Mouse (Mus musculus): ENCODE results near the gene Csnk2a1.
"Not testable (repeated sequence)": the region's sequence is repeated elsewhere in the genome, so short reads cannot be mapped to it uniquely, and the experiment has no call there.

Csnk2a1 gene

DNA sequence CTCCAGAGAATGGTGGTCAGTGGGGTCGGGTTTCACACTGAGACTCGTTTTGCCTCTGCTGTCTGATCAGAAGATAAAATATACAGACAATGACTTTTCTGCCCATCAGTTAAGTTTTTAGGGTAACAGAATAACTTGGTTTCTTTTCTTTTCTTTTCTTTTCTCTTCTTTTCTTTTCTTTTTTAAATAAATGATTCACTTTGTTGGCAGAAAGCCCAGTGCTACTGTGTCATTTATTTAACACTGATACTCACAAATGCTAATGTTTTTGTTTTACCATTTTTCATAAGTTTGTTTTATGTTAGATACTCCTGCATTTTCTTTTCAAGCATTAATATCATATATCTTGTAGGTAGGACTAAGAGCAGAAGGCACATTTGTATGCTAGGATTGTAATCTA, 13.9 kb downstream of the Csnk2a1 start:
- DNase-seq, result no peak

DNA sequence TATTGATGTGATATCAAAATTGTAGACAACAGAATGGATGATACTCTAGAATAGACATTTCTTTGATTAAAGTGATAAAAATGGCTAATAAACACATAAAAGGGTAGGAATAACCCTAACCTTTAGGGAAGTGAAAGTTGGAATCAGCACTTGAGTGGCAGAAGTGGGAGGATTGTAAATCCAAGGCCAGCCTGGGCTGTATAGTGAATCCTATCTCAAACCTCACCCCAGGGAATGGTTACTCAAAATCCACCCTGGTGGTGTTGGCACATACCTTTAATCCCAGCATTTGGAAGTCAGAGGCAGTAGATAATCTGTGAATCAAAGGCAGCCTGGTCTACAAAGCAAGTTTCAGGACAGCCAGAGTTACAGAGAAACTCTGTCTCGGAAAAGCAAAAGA, 20.6 kb downstream of the Csnk2a1 start:
- DNase-seq, result no peak

DNA sequence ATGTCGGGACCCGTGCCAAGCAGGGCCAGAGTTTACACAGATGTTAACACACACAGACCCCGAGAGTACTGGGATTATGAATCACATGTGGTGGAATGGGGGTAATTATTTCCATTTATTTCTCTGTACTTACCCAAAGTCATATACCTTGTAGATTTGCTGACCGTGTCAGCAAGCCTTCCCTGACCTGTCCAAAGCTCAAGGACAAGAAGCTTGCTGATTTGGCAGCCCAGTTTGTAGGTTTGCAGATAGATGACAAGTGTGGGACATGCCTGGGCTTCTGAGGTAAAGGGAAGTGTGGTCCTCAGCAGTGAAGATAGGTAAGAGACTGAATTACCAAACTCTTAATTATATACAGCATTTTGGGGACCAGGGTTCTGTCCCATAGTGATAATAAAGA, 23.9 kb downstream of the Csnk2a1 start:
- DNase-seq, result no peak

DNA sequence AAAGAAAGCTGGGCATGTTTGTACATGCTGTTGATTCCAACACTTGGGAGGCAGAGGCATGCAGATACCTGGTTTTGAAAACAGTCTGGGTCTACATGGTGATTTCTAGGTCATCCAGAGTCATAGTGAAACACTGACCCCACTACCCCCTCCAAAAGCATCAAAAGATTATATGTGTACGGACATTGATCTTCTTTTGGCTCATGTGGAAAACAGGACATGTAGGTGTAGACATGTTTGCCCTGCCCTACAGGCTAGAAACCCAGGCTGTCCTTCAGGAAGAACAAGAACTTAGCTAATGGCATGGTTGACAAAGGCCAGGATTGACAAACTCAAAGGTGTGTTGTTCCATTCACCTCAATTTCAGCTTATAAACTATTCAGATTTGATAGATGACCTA, 33.1 kb downstream of the Csnk2a1 start:
- no peak for DNase-seq

DNA sequence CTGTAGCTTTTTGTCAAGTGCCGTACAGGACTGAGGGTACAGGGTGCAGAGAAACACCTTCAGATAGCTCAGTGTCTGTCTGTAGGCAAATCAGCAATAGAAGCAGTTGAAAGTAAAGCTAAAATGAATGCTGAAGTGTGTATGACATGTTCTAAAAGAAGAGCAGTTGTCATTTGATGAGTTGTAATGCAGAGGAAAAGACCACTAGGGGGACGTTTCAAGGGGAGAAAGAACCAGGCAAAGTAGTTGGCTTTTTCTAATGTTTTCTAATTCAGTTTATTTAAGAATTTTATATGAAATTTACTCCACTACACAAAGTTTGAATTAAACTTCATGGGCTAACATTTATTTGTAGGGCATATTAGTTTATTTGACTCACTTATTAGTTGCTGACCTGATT, 47.0 kb downstream of the Csnk2a1 start:
- DNase-seq, result no peak

DNA sequence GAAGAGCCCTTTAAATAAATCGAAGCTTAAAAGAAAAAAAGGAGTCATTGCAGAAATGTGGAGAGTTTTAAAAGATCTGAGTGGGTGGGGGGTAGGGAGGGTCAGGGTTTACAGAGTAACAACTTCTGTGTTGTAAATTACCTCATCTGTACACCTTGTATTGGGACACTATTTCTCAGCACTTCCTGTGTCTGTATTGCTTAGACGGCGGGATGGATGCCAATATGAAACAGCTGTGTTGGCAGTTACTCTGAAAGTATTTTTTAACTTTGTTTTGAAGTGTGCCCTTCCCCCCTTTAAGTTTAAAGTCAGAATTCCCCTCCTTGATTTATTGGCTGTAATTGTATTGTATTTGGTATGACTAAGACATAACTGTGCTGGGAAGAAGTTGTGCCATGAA, 54.8 kb downstream of the Csnk2a1 start:
- DNase-seq, result peak; percentile 15

DNA sequence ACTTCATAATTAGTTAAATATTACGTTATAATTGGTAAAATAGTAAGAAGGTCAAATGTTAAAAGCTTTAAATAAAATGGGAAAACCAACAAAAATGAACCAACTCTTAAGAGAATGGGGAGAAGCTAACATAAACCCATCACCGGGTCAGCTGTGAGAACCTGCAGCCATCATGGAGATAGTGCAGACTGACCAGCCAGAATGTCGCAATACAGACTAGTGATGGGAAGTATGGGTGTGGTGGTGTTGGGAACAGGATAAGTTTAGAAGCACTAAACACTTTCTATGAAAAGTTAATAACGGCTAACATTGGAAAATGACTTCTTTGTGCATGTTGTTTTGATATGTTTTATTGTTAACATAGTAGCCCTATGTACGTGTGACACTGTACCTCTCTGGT, 60.9 kb downstream of the Csnk2a1 start:
- DNase-seq, result no peak

DNA sequence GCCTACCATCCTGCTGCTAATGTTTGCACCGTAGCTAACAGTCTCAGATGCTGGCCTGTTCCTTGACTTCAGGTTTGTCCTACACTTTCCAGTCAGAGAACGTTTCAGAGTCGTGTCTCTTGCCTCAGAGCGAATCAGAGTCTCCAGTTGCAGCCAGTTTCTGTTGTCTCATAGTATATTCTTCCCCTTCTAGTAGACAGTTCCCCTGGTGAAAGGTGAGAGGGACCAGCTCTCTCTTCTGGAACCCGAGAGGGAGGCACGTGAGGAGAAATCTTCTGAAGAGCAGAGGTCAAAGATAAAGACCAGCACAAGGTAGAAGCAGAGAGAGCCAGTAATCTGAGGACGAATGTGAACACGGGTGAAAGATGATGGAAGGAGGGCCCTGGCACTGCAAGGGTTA, 61.4 kb downstream of the Csnk2a1 start:
- DNase-seq, result no peak

DNA sequence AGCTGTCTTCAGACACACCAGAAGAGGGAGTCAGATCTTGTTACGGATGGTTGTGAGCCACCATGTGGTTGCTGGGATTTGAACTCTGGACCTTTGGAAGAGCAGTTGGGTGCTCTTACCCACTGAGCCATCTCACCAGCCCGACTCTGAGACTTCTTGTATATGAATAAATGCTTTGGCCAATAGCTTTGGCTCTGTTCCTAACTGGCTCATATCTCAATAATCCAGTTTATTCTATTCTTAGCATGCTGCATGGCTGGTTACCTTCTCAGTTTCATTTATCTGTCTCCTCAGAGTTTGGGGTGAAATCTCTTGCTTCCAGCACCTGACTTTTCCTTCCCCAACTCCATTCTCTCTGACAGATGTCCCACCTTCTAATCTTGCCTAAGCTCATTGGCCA, 63.0 kb downstream of the Csnk2a1 start:
- DNase-seq, result not testable (repeated sequence)

DNA sequence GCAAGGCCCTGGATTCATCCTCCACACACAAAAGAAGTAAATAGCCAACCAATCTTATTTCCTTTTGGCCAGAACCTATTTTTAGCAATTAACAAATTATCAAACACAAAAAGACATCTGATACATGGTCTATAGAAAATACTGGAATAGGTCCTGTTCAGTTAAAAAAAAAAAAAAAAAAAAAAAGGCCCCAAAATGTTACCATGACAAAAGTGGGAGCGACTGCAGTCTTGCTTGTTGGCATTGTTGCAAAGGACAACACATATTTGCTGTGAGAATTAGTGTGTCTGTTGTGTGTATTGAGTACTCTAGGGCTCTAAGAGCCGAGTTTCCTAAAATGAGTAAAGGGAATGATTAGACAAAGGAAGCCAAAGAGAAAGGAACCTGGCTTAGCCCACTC, 65.8 kb downstream of the Csnk2a1 start:
- DNase-seq, result no peak

DNA sequence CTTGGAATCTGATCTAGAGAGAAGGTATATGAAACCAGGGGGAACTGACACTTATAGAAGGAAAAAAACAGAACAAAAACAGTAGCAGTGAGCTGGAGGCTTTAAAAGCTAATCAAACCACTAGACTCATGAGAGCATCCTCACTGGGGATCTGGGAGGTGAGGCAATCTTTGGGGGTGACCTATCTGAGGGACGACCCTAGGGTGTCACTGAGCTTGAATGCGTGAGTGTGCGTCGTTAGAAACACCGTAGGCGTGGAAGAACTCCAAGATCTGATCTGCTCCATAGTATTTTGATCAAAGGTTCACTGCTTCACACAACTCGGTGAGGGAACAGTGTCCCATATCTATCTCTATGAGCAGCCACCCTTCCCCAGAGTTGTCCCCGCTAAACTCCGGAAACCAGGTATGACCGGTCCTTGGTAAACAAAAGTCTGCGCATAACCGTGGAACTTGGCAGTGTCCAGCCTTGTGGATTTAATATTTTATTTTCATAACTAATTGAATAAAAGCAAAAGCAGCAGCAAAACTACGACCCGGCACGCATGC, 66.6 kb downstream of the Csnk2a1 start:
- no peak for DNase-seq

DNA sequence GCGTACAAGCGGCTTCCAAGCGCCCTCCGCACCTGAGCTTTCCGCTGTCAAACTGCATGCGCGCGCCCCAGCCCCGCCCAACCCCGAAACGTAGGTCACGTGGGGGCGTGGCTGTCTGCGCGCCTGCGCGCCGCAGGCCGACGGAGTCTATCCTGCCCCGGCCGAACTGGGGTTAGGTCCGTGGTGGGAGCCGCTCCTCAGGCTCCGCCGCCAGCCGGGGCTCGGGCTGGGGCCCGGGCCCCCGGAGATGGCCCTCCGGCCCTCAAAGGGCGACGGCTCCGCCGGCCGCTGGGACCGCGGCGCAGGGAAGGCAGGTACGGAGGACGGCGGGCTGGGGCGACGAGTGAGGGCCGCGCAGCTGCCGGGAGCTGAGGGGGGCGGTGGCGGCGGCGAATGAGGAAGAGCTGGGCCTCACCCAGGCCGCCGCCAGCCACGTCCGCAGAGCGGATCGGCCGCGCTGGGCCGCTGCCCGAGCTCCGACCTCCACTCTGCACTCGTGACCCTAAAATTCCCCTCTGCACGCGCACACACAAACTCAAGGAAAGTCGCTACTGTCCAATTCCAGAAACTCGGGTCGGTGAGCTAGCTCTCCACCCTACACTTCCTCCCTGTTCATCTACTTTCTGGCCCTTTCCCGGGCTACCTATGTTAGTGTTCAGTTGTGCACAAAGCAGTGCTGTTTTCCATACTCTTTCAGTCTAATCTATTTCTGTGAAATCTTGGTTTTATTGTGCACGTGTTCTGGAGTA, 67.3 kb downstream of the Csnk2a1 start, which contains the start of gene Tbc1d20:
Gene Tbc1d20 (plus strand): TSS at position 102 of the 749 bp plus-strand sequence.
- peak; percentile 93 for DNase-seq

DNA sequence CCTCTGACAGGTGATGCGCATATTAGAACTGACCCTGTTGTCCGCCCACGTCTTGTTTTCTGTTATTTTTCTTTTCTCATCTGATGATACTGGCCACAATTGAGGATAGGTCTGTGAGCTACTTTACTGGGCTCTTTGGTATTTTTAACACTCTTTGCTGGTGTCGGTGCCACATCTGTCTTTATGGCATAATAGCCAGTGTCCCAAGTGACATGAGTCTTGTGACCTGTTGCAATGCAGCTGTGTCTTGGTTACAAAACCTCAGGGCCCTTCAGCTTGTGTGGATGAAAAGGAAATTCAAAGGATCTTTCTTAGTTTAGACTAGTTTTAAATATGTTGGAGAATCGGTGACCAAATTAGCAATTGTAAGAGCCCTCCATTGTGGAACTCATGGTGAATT, 67.9 kb downstream of the Csnk2a1 start:
- DNase-seq, result no peak

DNA sequence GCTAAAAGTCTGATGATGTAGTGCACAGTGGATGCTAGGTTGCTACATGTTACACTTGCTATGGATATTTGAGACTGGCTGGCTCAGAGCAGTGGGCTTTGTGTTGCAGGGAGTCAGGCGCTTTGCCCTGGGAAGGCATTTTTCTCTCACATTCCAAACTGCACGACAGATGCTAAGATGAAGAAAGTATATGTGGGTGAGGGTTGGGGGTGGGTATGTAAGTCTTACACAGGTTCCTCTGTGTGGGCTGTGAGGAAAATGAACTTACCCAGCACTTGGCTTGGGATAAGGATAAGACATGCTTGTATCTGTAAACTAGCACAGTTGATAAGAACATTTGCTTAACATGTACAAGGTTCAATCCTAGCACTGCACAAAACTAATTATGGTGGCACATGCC, 76.2 kb downstream of the Csnk2a1 start:
- DNase-seq, result no peak

DNA sequence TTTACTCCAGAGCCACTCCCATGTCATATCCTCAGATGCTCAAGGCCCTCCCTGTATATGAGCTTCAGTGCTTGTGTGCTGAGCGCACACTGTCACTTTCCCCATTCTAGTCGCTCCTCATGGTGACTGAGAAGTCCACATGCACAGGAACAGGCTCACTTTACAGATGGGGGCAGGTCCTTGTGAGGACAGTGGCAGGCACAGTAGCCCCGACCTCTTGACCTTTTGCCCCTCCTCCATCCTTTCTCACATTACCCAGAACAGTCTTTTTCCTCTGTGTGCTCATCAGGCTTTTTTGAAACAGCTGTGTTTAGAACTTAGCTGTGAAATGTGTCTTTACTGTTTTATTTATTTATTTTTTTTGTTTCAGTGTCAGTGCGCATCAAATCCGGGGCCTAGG, 77.1 kb downstream of the Csnk2a1 start:
- no peak for DNase-seq

DNA sequence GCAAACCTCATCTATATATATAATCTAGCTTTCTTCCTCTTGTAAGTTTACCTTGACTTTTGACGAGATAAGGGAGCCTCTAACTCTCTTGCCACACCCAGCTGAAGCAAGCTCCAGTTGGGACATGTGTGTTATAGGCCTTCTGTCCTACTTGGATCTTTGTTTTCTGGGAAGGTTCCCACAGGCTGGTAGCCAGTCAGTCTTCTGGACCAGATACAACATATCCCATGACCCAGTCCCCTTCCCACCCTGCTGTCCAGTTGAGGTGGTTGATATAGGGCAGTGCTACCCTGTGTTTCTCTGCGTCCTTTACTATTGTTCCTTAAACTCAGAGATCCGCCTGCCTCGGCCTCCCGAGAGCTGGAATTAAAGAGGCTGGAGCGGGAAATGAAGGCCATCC, 78.8 kb downstream of the Csnk2a1 start:
- DNase-seq, result no peak

DNA sequence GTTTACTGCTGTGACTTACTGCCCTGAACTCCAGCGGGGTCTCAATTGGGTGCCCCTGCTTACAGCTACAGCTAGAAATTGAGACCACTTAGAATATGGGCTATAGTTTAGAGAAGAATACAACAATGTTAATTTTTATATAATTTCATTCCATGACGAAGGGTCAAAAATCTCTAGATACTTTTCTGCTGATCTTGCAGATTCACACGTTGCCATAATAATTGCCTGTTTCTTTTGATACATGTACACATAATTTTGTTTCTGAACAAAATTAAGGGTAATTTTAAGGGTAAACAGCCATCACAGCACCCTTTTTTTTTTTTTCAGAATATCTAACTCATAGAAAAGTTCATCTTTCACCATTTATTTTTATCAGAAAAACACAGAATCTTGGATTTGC, 80.5 kb downstream of the Csnk2a1 start:
- DNase-seq, result no peak

DNA sequence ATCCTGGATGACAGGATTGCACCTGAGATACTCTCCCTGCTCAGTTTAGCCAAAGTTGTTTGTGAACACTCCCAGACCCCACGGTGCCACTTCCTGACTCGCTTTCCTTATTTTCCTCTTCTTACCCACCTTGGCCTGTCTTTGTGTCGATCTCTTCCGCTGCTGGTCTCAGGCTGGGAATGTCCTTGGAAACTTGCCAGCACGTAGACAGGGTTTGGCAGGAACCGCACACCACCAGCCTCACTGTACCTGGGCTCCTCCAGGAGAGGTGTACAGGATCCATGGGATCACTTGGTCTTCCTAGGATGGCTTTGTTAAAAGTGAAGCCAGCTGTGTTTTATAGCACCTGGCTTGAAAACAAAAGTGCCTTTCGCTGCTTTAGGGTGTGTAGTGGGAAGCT, 86.4 kb downstream of the Csnk2a1 start:
- no peak for DNase-seq

DNA sequence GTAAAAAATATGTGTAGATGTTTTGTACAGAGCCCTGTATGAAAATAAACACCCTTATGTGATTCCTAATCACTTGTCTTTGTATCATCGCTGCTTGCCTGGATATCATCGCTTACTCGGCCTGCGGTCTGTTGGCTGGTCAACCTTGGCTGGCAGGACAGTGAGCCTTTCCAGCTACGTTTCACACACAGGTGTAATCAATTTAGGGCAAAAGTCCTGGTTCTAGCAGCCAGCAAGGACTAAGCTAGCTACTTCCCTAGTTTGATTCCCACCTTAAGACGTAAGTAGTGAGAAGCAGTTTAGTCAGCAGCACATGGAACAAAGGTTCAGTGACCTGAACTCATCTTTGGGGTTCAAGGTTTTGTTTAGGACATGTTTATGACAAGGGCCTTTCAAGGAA, 87.3 kb downstream of the Csnk2a1 start:
- DNase-seq, result no peak

DNA sequence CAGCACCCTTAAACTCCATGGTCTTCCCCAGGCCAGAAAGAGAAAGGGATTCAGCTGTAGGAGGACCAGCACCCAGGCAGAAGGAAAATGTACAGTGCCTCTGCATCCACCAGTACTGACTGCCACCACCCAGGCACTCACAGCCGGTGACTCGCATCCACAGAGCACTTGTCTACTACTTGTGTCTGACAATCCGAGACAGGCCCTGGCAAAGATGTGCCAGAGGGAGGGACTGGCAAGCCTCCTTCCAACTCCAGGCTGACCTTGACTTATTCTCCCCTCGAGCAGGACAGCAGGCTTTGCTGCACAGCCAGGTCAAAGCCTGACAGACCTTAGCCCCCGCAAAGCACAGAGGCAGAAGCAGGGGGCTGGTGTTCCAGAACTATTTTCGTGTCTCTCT, 90.4 kb downstream of the Csnk2a1 start:
- no peak for DNase-seq

DNA sequence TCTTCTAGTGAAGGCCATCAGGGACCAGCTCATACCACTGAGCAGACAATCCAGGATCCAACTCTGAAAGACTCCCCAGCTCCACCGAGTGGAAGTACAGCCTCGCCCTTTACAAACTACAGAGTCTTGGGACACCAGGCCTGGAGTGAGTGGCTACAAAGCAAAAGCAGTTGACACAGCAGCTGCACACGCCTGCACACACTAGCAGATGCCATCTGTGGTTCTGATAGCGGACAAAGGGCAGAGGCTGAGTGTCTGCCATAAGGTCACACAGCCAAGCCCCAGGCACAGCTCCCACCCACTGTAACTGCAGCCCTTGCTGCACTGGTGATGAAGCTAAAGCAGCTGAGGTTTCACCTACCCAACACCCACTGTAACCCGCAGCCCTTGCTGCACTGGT, 94.9 kb downstream of the Csnk2a1 start:
- no peak for DNase-seq

DNA sequence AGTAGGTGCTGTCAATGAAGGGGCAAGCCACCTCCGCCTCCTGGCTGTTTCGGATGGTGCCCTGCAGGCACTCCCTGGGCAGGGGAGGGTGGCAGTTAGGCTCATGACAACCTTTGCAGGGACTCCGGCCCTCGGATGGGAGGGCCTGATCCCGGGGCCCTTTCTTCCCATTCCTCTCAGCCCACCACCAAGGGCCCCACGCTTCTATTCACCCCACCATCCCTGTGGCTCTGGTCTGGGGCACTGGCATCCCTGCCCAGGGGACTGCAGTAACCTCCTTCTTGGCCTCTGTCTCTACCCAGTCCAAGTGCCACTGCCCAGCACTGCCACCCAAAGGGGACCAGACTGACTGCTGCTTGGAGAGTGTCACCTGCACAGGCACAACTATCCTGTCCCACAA, 95.6 kb downstream of the Csnk2a1 start:
- DNase-seq, result no peak

DNA sequence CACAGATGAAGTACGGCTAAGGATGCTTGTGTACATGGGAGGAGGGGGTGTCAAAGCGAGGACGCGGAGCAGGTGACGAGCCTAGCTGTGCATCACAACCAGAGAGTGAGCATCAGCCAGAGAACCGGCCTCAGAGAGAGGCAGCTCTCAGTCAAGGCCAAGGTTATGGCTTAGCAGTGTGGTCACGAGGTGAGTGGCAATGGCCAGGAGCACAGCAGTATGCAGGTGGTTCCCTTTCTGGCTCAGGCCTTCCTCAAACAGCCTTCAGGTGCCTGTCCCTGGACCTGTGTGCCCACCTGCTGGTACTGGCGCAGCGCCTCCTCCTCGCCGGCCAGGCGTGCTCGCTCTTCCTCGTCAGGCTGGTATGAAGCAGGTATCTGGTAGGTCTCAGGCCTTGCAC, 97.3 kb downstream of the Csnk2a1 start:
- DNase-seq, result no peak

DNA sequence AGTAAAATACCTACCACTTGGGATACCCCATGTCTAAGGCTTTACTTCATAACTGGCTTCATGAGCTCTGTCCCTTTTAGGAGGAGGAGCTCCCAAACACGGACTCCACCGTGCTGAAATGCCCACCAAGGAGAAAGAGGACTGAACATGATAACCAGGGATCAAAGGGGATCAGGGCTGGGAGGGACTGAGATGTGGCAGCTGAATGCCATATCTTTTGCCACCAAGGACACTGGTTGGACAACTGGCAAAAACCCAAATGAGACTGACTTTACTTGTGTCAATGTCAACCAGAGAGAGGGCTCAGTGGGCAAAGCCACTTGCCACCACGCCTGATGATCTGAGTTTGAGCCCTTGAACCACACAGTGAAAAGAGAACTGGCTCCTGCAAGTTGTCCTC, 98.2 kb downstream of the Csnk2a1 start:
- no peak for DNase-seq

DNA sequence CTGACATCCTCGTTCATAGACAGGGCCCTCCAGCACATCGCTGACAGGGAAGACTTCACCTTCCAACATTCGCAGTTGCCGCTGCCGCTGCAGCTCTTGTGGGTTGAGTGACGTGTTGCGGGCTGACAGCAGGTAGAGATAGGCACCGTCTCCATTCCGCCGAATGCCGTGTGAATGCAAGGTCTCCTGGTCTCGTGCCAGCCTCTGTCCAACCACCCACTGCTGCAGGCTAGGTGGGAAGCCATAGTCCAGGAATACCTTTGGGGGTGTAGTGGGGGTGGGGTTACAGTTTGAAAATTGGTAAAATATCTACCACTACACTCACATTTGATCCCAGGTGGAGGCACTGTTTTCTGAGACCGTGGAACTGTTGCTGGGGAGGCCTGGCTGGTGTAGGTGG, 99.5 kb downstream of the Csnk2a1 start:
- DNase-seq, result no peak
